Comparison of ENCODE assay signal across 10 mouse cellular contexts in the genomic region with DNA sequence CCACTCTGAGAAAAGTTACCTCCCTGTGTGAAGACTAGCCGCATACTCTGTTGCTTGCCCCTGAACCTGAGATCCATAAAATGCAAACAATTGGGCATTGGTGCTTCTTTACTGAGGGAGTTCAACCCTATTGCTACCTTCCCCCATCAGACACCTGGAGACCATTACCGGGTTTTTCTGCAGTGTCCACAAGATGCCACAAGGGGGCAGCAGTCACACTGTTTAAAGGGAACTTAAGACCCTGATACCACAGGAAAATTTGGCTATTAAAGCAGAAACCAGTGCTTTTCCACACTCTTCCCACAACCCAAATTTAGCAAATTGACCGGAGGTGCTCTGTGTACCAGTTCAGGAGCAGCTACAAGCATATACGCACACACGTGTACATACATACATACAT.
A peak's percentile ranks its signal among the peaks of the same experiment; 100 is the strongest.
DNase-seq lines count a peak whose midpoint lies in the region; ATAC-seq and TF ChIP-seq lines count a peak whose summit lies in the region.
"Had no signal": no experiment of that assay in that cellular context is flagged by ENCODE, and none has a peak within 500 bp of the region (broad histone marks: within the 10 kb centered on the region; RNA-seq: fewer than 3 reads in every experiment).

No protein-coding gene starts in this region.

- peak; percentile 82 for DNase-seq in intestine, embryonic 14.5 days (ENCODE audit: low spot score)
- DNase-seq in 416B (ENCODE audit: low read depth) (peak; percentile 19), ES-CJ7 (ENCODE audit: low read depth, low spot score) (peak; percentile 82)
- peak; percentile 93 for DNase-seq in embryonic facial prominence, embryonic 11.5 days (ENCODE audit: low spot score)
- no peak for DNase-seq in liver, embryonic 14.5 days (ENCODE audit: low read depth in 3 of 3, low spot score in 3 of 3)
- peak; percentile 76 for DNase-seq in thymus, postnatal 0 days (ENCODE audit: low spot score)
- no peak for DNase-seq in spleen, postnatal 10 days (ENCODE audit: low spot score in 2 of 2)

- H3K4me3 ChIP-seq in intestine, embryonic 14.5 days (ENCODE audit: low read depth, low read length): no peak overlapping the region
- H3K4me3 ChIP-seq in intestine, embryonic 16.5 days (ENCODE audit: low read length): no peak overlapping the region
- H3K4me3 ChIP-seq in embryonic facial prominence, embryonic 11.5 days (ENCODE audit: low read depth, low read length): no peak overlapping the region
- no peak overlapping the region for H3K4me3 ChIP-seq in liver, embryonic 14.5 days (ENCODE audit: insufficient read depth in 1 of 2, low read depth in 2 of 2, low read length in 2 of 2)
- H3K4me3 ChIP-seq: limb, embryonic 12.5 days; stomach, embryonic 15.5 days had no signal

- no peak overlapping the region for H3K27ac ChIP-seq in intestine, embryonic 14.5 days (ENCODE audit: low read depth)
- no peak overlapping the region for H3K27ac ChIP-seq in intestine, embryonic 16.5 days (ENCODE audit: low read length)
- no peak overlapping the region for H3K27ac ChIP-seq in embryonic facial prominence, embryonic 11.5 days (replicated peaks; ENCODE audit: low read depth, low read length)
- H3K27ac ChIP-seq in liver, embryonic 14.5 days: no peak overlapping the region
- H3K27ac ChIP-seq: limb, embryonic 12.5 days; stomach, embryonic 15.5 days had no signal

- H3K9ac ChIP-seq in intestine, embryonic 14.5 days (ENCODE audit: low read length): no peak overlapping the region
- no peak overlapping the region for H3K9ac ChIP-seq in intestine, embryonic 16.5 days (ENCODE audit: low read depth, low read length)
- H3K9ac ChIP-seq in embryonic facial prominence, embryonic 11.5 days (replicated peaks; ENCODE audit: low read length): no peak overlapping the region
- H3K9ac ChIP-seq in liver, embryonic 14.5 days (replicated peaks): no peak overlapping the region
- H3K9ac ChIP-seq: limb, embryonic 12.5 days; stomach, embryonic 15.5 days had no signal

- H3K4me1 ChIP-seq in intestine, embryonic 14.5 days (replicated peaks; ENCODE audit: control insufficient read depth, insufficient read depth, low read length): peaks cover 4% of the 10 kb centered on the region; the same call in 1 of the 2 replicates
- H3K4me1 ChIP-seq in intestine, embryonic 16.5 days (ENCODE audit: control insufficient read depth, insufficient read depth, low read length): no peaks in the 10 kb centered on the region
- no peaks in the 10 kb centered on the region; the same call in none of the 2 replicates for H3K4me1 ChIP-seq in embryonic facial prominence, embryonic 11.5 days (ENCODE audit: control insufficient read depth, insufficient read depth, low read length)
- no peaks in the 10 kb centered on the region for H3K4me1 ChIP-seq in liver, embryonic 14.5 days (replicated peaks; ENCODE audit: control insufficient read depth in 2 of 2, insufficient read depth in 2 of 2, low read length in 1 of 2)

- 39% methylated on average over 5 of the region's 5 CpGs for WGBS in intestine, embryonic 14.5 days
- 39% methylated on average over 5 of the region's 5 CpGs for WGBS in intestine, embryonic 16.5 days
- WGBS in embryonic facial prominence, embryonic 11.5 days: 36% methylated on average over 5 of the region's 5 CpGs
- 35% methylated on average over 5 of the region's 5 CpGs for WGBS in liver, embryonic 14.5 days (ENCODE audit: insufficient replicate concordance)

- H3K27me3 ChIP-seq in intestine, embryonic 14.5 days (replicated peaks; ENCODE audit: control insufficient read depth, insufficient read depth, low read length): peaks cover 10% of the 10 kb centered on the region; the same call in 1 of the 2 replicates
- H3K27me3 ChIP-seq in intestine, embryonic 16.5 days (replicated peaks; ENCODE audit: control insufficient read depth, insufficient read depth, low read length): 0 out of 2 replicates have a peak, but pooled peaks cover 2% of the 10 kb centered on the region
- H3K27me3 ChIP-seq in embryonic facial prominence, embryonic 11.5 days (ENCODE audit: control insufficient read depth, insufficient read depth, low read length): peaks cover 2% of the 10 kb centered on the region; the same call in 1 of the 2 replicates
- no peaks in the 10 kb centered on the region for H3K27me3 ChIP-seq in liver, embryonic 14.5 days (ENCODE audit: control insufficient read depth, insufficient read depth, low read length)
- H3K27me3 ChIP-seq: stomach, embryonic 15.5 days had no signal

- no peaks in the 10 kb centered on the region for H3K9me3 ChIP-seq in intestine, embryonic 14.5 days (ENCODE audit: control insufficient read depth, low read length)
- no peaks in the 10 kb centered on the region for H3K9me3 ChIP-seq in intestine, embryonic 16.5 days (ENCODE audit: control insufficient read depth, low read length)
- H3K9me3 ChIP-seq in embryonic facial prominence, embryonic 11.5 days (replicated peaks; ENCODE audit: control insufficient read depth, low read length): no peaks in the 10 kb centered on the region
- no peaks in the 10 kb centered on the region for H3K9me3 ChIP-seq in liver, embryonic 14.5 days (ENCODE audit: control insufficient read depth, low read length)
- H3K9me3 ChIP-seq: limb, embryonic 12.5 days; stomach, embryonic 15.5 days had no signal

- TF ChIP-seq CTCF in liver, embryonic 14.5 days (IDR thresholded peaks at IDR 0.05; ENCODE audit: low read depth): peak; percentile 69

- no peak for TF ChIP-seq EP300 in liver, embryonic 14.5 days (IDR thresholded peaks at IDR 0.05; ENCODE audit: low read depth)

- H3K36me3 ChIP-seq in intestine, embryonic 14.5 days (ENCODE audit: control insufficient read depth, insufficient read depth, low read length): no peaks in the 10 kb centered on the region
- H3K36me3 ChIP-seq in intestine, embryonic 16.5 days (ENCODE audit: control insufficient read depth, insufficient read depth, low read length): no peaks in the 10 kb centered on the region
- no peaks in the 10 kb centered on the region for H3K36me3 ChIP-seq in embryonic facial prominence, embryonic 11.5 days (replicated peaks; ENCODE audit: control insufficient read depth, insufficient read depth, low read depth, low read length)
- no peaks in the 10 kb centered on the region for H3K36me3 ChIP-seq in liver, embryonic 14.5 days (replicated peaks; ENCODE audit: control insufficient read depth, insufficient read depth, low read depth)
- H3K36me3 ChIP-seq: limb, embryonic 12.5 days; stomach, embryonic 15.5 days had no signal

- no peak overlapping the region for H3K4me2 ChIP-seq in intestine, embryonic 14.5 days (ENCODE audit: low read length)
- H3K4me2 ChIP-seq in intestine, embryonic 16.5 days (ENCODE audit: low read depth, low read length): no peak overlapping the region
- H3K4me2 ChIP-seq in embryonic facial prominence, embryonic 11.5 days (ENCODE audit: low read depth, low read length): no peak overlapping the region
- no peak overlapping the region for H3K4me2 ChIP-seq in liver, embryonic 14.5 days (ENCODE audit: low read depth)
- H3K4me2 ChIP-seq: limb, embryonic 12.5 days; stomach, embryonic 15.5 days had no signal

- ATAC-seq in intestine, embryonic 14.5 days (replicated peaks; ENCODE audit: low FRiP score, low TSS enrichment, low read depth): no peak
- no peak for ATAC-seq in intestine, embryonic 16.5 days
- no peak for ATAC-seq in embryonic facial prominence, embryonic 11.5 days (replicated peaks; ENCODE audit: insufficient number of reproducible peaks, low FRiP score, low TSS enrichment, low read depth)
- no peak for ATAC-seq in liver, embryonic 14.5 days (ENCODE audit: insufficient read depth)

Comparison
In these comparisons a context has a peak if more than half of its experiments do, and no peak if none do; other contexts are left out.
1. DNase-seq: peak in intestine, embryonic 14.5 days (single experiment), 416B (single experiment), ES-CJ7 (single experiment), embryonic facial prominence, embryonic 11.5 days (single experiment) and thymus, postnatal 0 days (single experiment); none in liver, embryonic 14.5 days (0 of 3) and spleen, postnatal 10 days (0 of 2).